In genomic region chr4:59794116-59794515, GRCm38 (mm10) we compare ENCODE assay signal across 32 mouse cellular contexts. TPM values are rescaled to one million over a fixed set of nuclear protein-coding genes. Genes with fewer than 3 reads are reported as not detected.
DNase-seq lines count a peak whose midpoint lies in the region; ATAC-seq and TF ChIP-seq lines count a peak whose summit lies in the region.
"Had no signal": no experiment of that assay in that cellular context is flagged by ENCODE, and none has a peak within 500 bp of the region (broad histone marks: within the 10 kb centered on the region; RNA-seq: fewer than 3 reads in every experiment).

No protein-coding gene starts in this region.

- no peaks in the 10 kb centered on the region for H3K27me3 ChIP-seq in intestine, embryonic 14.5 days (replicated peaks; ENCODE audit: control insufficient read depth, insufficient read depth, low read length)
- no peaks in the 10 kb centered on the region for H3K27me3 ChIP-seq in intestine, embryonic 16.5 days (replicated peaks; ENCODE audit: control insufficient read depth, insufficient read depth, low read length)
- H3K27me3 ChIP-seq in E14TG2a.4 (ENCODE audit: insufficient read depth, low read length) = 0 out of 2 replicates have a peak, but pooled peaks cover 3% of the 10 kb centered on the region
- H3K27me3 ChIP-seq: embryonic facial prominence, embryonic 12.5 days; heart, embryonic 12.5 days; limb, embryonic 15.5 days; megakaryocyte, embryonic 14.5 days; midbrain, embryonic 12.5 days; neural tube, embryonic 15.5 days had no signal

- ATAC-seq in intestine, embryonic 14.5 days (replicated peaks; ENCODE audit: low FRiP score, low TSS enrichment, low read depth) = no peak
- no peak for ATAC-seq in intestine, embryonic 16.5 days
- ATAC-seq: forebrain, embryonic 16.5 days had no signal

- H3K9ac ChIP-seq in intestine, embryonic 14.5 days (ENCODE audit: low read length) = no peak overlapping the region
- no peak overlapping the region for H3K9ac ChIP-seq in intestine, embryonic 16.5 days (ENCODE audit: low read depth, low read length)
- H3K9ac ChIP-seq: embryonic facial prominence, embryonic 12.5 days; heart, embryonic 12.5 days; hindbrain, embryonic 14.5 days; limb, embryonic 15.5 days; liver, embryonic 14.5 days; lung, embryonic 14.5 days; midbrain, embryonic 12.5 days; neural tube, embryonic 15.5 days had no signal

- H3K27ac ChIP-seq in intestine, embryonic 14.5 days (ENCODE audit: low read depth) = no peak overlapping the region
- no peak overlapping the region for H3K27ac ChIP-seq in intestine, embryonic 16.5 days (ENCODE audit: low read length)
- H3K27ac ChIP-seq: embryonic facial prominence, embryonic 12.5 days; hindbrain, embryonic 14.5 days; kidney, postnatal 0 days; limb, embryonic 10.5 days; limb, embryonic 15.5 days; liver, embryonic 14.5 days; midbrain, embryonic 12.5 days; neural tube, embryonic 15.5 days; stomach, postnatal 0 days had no signal

- no peak overlapping the region for H3K4me3 ChIP-seq in intestine, embryonic 14.5 days (ENCODE audit: low read depth, low read length)
- no peak overlapping the region for H3K4me3 ChIP-seq in intestine, embryonic 16.5 days (ENCODE audit: low read length)
- H3K4me3 ChIP-seq in E14TG2a.4 (replicated peaks; ENCODE audit: low read length) = no peak overlapping the region
- H3K4me3 ChIP-seq: embryonic facial prominence, embryonic 12.5 days; heart, embryonic 12.5 days; limb, embryonic 10.5 days; limb, embryonic 15.5 days; megakaryocyte, embryonic 14.5 days; midbrain, embryonic 12.5 days; neural tube, embryonic 15.5 days had no signal

- WGBS in intestine, embryonic 14.5 days = 66% methylated on average over 2 of the region's 2 CpGs
- WGBS in intestine, embryonic 16.5 days = 75% methylated on average over 2 of the region's 2 CpGs

- H3K4me2 ChIP-seq in intestine, embryonic 14.5 days (ENCODE audit: low read length) = no peak overlapping the region
- no peak overlapping the region for H3K4me2 ChIP-seq in intestine, embryonic 16.5 days (ENCODE audit: low read depth, low read length)
- H3K4me2 ChIP-seq: embryonic facial prominence, embryonic 12.5 days; heart, embryonic 12.5 days; hindbrain, embryonic 14.5 days; limb, embryonic 15.5 days; lung, embryonic 14.5 days; midbrain, embryonic 12.5 days; neural tube, embryonic 15.5 days had no signal

- no peaks in the 10 kb centered on the region for H3K4me1 ChIP-seq in intestine, embryonic 14.5 days (replicated peaks; ENCODE audit: control insufficient read depth, insufficient read depth, low read length)
- no peaks in the 10 kb centered on the region for H3K4me1 ChIP-seq in intestine, embryonic 16.5 days (ENCODE audit: control insufficient read depth, insufficient read depth, low read length)
- H3K4me1 ChIP-seq in E14TG2a.4 (replicated peaks; ENCODE audit: low read depth, low read length) = no peaks in the 10 kb centered on the region
- H3K4me1 ChIP-seq: embryonic facial prominence, embryonic 12.5 days; heart, embryonic 12.5 days; limb, embryonic 15.5 days; midbrain, embryonic 12.5 days; neural tube, embryonic 15.5 days had no signal

- no peaks in the 10 kb centered on the region for H3K36me3 ChIP-seq in intestine, embryonic 14.5 days (ENCODE audit: control insufficient read depth, insufficient read depth, low read length)
- H3K36me3 ChIP-seq in intestine, embryonic 16.5 days (ENCODE audit: control insufficient read depth, insufficient read depth, low read length) = no peaks in the 10 kb centered on the region
- no peaks in the 10 kb centered on the region for H3K36me3 ChIP-seq in E14TG2a.4 (ENCODE audit: insufficient read depth, low read length)
- H3K36me3 ChIP-seq: embryonic facial prominence, embryonic 12.5 days; heart, embryonic 12.5 days; limb, embryonic 10.5 days; limb, embryonic 15.5 days; midbrain, embryonic 12.5 days; neural tube, embryonic 15.5 days had no signal

- H3K9me3 ChIP-seq in intestine, embryonic 14.5 days (ENCODE audit: control insufficient read depth, low read length) = no peaks in the 10 kb centered on the region
- H3K9me3 ChIP-seq in intestine, embryonic 16.5 days (ENCODE audit: control insufficient read depth, low read length) = no peaks in the 10 kb centered on the region
- no peaks in the 10 kb centered on the region for H3K9me3 ChIP-seq in E14TG2a.4 (ENCODE audit: low read length)
- H3K9me3 ChIP-seq: embryonic facial prominence, embryonic 12.5 days; heart, embryonic 12.5 days; limb, embryonic 10.5 days; limb, embryonic 15.5 days; megakaryocyte, embryonic 14.5 days; midbrain, embryonic 12.5 days; neural tube, embryonic 15.5 days had no signal

- DNase-seq in intestine, embryonic 14.5 days (ENCODE audit: low spot score) = peak; percentile 33
- DNase-seq in 416B (ENCODE audit: low read depth) = peak; percentile 50
- DNase-seq in ZHBTc4 (ENCODE audit: low read depth, low spot score) = peak; percentile 56
- DNase-seq in cerebellum, adult 11 months = no peak
- no peak for DNase-seq in frontal cortex, postnatal 10 days (ENCODE audit: low spot score in 2 of 2)
- DNase-seq: adrenal gland, postnatal 14 days; cerebellum, adult 11-12 months; cerebellum, adult 9-11 months; embryo, embryonic 11 days; gastrocnemius, postnatal 10 days; heart, postnatal 10 days; kidney, adult 8-10 months; kidney, postnatal 4 days; lung, embryonic 14.5 days; lung, postnatal 36 days; right cerebral cortex, postnatal 25 days; thymus, adult 18-20 months; thymus, postnatal 25 days had no signal

- peak; percentile 33 for TF ChIP-seq CTCF in E14TG2a.4 (conservative IDR thresholded peaks at IDR 0.05; ENCODE audit: low read length)

RNA-seq across cellular contexts. Expression of gene Inip, which starts 7.3 kb away (rescaled TPM):
- polyA plus RNA-seq in intestine, embryonic 14.5 days (2014; fragmentation: Nextera tagmentation; extraction: Ambion mirVana) = 55.1 and 56.1 TPM in 2 replicates
- 33.3 and 37.6 TPM in 2 replicates for polyA plus RNA-seq in intestine, embryonic 16.5 days (2015; fragmentation: Nextera tagmentation; extraction: Ambion mirVana)

RNA-seq across cellular contexts. Expression of gene Snx30, which starts 11.5 kb away (rescaled TPM):
- polyA plus RNA-seq in intestine, embryonic 14.5 days (2014; fragmentation: Nextera tagmentation; extraction: Ambion mirVana) = 6.0 and 6.8 TPM in 2 replicates
- 4.3 and 5.2 TPM in 2 replicates for polyA plus RNA-seq in intestine, embryonic 16.5 days (2015; fragmentation: Nextera tagmentation; extraction: Ambion mirVana)

Comparison
In these comparisons a context has a peak if more than half of its experiments do, and no peak if none do; other contexts are left out.
1. DNase-seq: peak in intestine, embryonic 14.5 days (single experiment), 416B (single experiment) and ZHBTc4 (single experiment); none in cerebellum, adult 11 months (single experiment) and frontal cortex, postnatal 10 days (0 of 2).